Mouse (Mus musculus) monocyte, adult 5-6 weeks (primary cell): ENCODE measurements around the gene Stam2. TPM values are rescaled to one million over a fixed set of nuclear protein-coding genes. Genes with fewer than 3 reads are reported as not detected.

Experiments
- ATAC-seq: fragments of 153-309, 156-312 bp; replicated peaks from 2 replicates; pipeline ENCODE4 v1.8.0; 2017; ENCODE audit warnings: mild to moderate bottlenecking; ENCODE audit not compliant: low TSS enrichment, insufficient number of reproducible peaks, severe bottlenecking, poor library complexity, low FRiP score
- total RNA-seq: library from RNA; stranded (forward); fragments of 200-1000, 200-491, 200-594 nt; gene quantifications from 3 replicates; pipeline ENCODE4 v1.2.3, GENCODE M21; 2017

Gene Stam2
- total RNA-seq, 1 experiment from 2014 or later = 28.8 TPM

DNA sequence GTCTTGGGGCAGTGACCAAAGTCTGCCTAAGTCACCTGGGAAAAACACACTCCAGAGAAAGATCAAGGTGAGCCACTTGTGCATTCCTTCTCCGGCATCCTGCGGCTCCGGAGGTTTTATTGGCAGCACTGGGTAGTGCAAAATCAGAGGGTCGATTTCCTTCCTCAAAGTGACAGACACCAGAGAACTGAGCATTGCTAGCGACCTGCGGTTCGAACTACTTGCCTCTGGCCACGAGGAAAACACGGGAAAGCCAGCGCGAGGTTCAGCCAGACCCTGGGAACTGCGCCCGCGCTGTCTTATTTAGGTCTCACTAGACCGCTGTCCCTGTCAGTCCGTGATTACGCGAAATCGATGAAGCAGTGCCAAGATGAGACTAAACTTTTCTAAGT, 67.2 kb downstream of the Stam2 start:
- ATAC-seq = no peak

DNA sequence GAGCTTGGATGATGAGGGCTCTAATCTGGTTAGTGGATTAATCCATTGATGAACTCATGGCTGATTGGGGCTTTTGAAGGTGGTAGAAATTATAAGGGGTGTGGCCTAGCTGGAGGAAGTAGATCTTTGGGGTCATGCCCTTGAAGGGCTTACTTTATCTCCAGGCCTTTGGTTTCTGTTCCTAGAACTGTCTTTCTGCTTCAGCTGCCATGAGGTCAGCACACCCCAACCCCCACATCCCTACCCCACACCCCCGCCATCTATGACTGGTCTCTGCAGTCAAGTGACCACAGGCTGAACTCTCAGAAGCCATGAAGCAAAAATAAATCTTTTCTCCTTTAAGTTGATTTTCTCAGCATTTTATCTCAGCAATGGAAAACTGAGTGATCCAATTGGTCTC, 68.9 kb downstream of the Stam2 start:
- ATAC-seq = no peak

DNA sequence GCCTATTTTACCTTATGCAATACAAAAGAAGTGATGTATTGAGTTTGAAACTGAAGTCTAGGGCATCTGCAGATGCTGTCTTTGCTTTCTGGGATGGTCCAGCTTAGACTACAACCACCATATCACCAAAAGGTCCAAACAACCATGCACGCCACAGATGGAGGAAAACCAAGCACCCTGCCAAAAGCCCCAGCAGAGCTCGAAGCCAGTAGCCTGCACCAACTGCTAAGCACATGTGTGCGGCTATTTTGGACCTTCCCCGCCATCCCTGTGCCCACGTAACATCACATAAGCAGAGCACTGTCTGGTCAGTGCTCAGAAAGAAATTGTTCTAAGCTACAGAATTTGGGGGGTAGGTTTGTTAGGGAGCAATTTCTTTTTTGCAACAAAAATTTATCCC, 71.3 kb downstream of the Stam2 start:
- no peak for ATAC-seq

DNA sequence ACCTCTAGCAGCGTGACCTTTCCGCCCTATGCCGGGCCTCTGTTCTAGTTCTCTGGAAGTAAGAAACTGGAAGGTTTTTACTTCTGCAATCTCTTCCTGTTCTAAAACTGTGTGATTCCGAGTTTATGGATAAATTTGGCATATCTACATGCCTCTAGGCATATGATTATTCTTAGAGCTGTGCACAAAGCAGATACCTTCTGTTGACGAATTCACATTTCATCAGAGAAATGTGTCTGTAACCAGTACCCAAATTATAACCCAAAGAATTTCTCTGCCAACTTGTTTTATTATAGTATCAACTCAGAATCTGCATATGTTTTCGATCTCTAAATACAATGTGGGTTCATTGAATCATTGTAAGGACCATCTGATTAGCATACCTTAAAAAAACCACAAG, 73.6 kb downstream of the Stam2 start:
- ATAC-seq = no peak

DNA sequence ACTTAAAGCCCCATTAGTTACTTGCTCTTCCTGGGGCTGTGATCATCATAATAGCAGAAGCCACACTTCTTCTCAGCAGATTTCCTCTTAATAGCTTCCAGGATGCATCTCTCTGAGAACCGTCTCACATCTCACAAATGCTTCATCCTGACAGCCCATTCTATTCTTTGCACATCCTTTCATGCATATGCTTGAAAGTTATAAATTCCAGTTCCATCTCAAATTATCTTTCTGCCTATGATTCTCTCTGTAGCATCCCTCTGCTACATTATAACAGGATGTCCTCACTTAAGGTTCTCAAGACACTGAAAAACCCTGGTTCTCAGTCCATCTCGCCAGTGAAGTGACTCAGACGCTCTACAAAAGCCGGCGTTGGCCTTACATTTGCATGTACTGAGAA, 85.4 kb downstream of the Stam2 start:
- ATAC-seq = no peak

DNA sequence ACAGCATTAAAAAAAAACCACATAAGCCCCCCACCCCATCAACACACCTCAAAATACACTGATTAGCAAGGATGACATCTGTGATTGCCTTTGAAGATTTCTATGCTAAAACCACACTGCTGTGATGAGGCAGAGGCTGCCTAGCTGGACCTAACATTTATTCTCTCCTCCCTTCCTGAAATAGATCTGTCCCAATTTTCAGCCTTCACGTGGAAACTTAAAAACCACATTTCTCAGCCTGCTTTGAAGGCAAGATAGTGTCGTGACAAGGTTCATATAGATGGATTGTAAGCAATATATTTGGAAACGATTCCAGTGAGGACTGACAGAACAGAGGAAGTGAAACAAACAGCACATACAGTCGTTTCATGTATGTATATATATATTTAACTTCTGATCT, 87.5 kb downstream of the Stam2 start:
- no peak for ATAC-seq

DNA sequence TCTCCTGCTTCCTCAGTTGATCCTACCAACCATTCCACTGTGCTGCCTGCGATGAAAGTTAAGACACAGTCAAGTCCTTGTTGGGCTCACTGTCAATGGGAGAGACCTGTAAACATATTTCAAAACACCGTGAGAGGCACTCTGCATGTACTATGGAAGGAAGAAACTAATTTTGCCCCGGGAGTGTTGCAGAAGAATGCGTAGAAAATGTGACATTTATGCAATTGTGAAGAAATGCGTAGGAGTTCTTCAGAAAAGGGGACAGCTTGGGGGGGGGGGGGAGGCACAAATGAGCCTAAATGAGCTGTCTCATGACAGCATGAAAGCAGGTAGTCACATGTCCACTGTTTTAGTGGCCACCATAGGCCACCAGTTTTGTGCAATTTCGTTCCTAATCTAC, 90.5 kb downstream of the Stam2 start:
- ATAC-seq = no peak

DNA sequence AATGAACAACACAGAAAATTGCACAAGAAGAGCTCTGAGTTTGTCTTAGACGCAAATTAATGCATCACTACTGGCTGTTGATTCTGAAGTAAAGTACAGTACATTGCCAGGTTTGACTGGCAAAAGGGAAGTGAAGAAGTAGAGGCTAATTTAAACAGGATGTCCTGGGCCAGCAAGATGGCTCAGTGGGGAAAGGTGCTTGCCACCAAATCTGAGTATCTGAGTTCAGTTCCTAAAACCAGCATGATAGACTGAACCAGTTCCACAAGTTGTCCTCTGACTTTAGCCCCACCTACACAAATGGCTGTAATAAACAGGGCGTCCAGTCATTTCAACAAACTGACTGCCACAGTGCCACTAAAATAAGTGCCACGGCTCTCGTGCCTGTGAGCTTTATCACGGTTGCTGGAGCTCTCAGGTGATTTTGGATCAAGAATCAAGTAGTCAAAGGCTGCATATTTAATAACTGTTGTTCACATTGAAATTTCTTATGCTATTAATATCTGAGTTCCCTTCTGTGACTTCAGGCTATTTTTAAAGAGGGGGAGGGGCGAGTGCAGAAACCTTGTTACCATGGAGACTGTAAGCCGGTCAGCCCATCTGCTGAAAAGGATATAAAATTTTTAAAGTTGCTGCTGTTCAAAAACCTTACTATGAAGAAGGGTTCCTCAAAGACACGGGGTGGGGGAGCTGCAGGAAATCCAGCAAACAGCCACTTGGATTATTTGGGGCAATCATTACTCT, 94.7 kb downstream of the Stam2 start:
- ATAC-seq = no peak

DNA sequence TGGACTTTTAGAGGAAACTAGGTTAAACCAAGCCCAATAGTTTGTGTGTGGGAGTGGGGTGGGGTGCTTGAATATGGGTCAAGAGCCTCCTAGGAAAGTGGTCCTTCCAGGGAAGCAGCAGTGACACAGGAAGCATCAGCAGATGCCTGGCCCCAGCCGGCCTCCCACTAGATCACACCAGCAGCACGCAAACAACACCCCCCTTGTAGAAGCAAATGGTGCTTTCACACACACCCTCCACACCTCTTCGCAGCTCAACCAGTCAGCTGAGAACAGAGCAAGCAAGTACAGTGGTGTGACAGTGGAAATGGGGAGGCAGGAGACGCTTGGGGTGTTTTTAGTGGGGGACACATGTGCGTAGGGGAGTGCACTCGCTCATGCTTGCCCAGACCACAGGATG, 98.4 kb downstream of the Stam2 start:
- ATAC-seq = no peak

Other genes starting within 250 kb of the Stam2 start
- gene Cacnb4, start 65.5 kb downstream of the Stam2 start, total RNA-seq = 0.11 to 0.19 TPM in 2 of 3 replicates, not detected in the other
- gene Fmnl2, start 115.6 kb upstream of the Stam2 start, total RNA-seq = 0.75 to 1.8 TPM (median 1.4 TPM) in 3 replicates